8 mouse cellular contexts compared by ENCODE assay signal in the genomic region with DNA sequence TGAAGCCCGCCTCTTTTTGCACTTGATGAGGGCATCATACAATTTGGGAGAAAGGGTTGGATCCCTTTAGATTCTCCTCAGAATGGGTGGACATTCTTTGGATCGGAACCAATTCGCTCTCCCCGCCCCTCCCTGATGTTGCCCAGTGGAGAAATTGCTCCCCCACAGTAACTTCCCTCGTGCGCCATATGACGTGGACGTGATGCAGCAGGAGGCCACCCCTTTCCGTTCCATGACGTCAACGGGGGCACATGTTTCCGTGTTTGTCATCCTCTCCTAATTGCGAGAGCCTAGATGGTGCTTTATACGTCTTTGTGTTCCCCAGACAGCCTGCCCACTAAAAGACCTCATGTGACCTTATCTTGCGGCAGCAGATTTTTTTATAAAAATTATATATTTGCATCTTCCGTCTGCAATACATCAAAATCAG. TPM values are rescaled to one million over a fixed set of nuclear protein-coding genes. Genes with fewer than 3 reads are reported as not detected.
DNase-seq lines count a peak whose midpoint lies in the region; ATAC-seq lines count a peak whose summit lies in the region.

No protein-coding gene starts in this region.

- H3K4me1 ChIP-seq in intestine, embryonic 14.5 days (replicated peaks; ENCODE audit: control insufficient read depth, insufficient read depth, low read length): 0 out of 2 replicates have a peak, but pooled peaks cover 7% of the 10 kb centered on the region

- H3K9me3 ChIP-seq in intestine, embryonic 14.5 days (ENCODE audit: control insufficient read depth, low read length): no peaks in the 10 kb centered on the region

- whole genome bisulfite sequencing in intestine, embryonic 14.5 days: 4% methylated on average over 16 of the region's 16 CpGs

- intact Hi-C loops in left cerebral cortex, postnatal 25 days (cut with DNase I): loop anchor here (1.0 to 5.0 kb wide), 4 partner anchors 108 to 441 kb away; no protein-coding TSS in a partner anchor

- peak overlapping the region; percentile 71 for H3K4me2 ChIP-seq in intestine, embryonic 14.5 days (ENCODE audit: low read length)

- H3K9ac ChIP-seq in intestine, embryonic 14.5 days (ENCODE audit: low read length): peak overlapping the region; percentile 84

- H3K4me3 ChIP-seq in intestine, embryonic 14.5 days (ENCODE audit: low read depth, low read length): peak overlapping the region; percentile 78

- peak; percentile 65 for ATAC-seq in intestine, embryonic 14.5 days (replicated peaks; ENCODE audit: low FRiP score, low TSS enrichment, low read depth)

- peaks cover 10% of the 10 kb centered on the region; the same call in 1 of the 2 replicates for H3K36me3 ChIP-seq in intestine, embryonic 14.5 days (ENCODE audit: control insufficient read depth, insufficient read depth, low read length)

- peak; percentile 95 for DNase-seq in adrenal gland, adult 8-10 months
- peak; percentile 84 for DNase-seq in embryo, embryonic 11 days
- peak; percentile 77 for DNase-seq in gastrocnemius, postnatal 25 days
- peak; percentile 93 for DNase-seq in intestine, embryonic 14.5 days (ENCODE audit: low spot score)
- peak; percentile 84 to 92 for DNase-seq in left cerebral cortex, postnatal 25 days (ENCODE audit: low spot score in 2 of 2)
- DNase-seq in mesoderm, embryonic 11.5 days (ENCODE audit: low read depth, low spot score): peak; percentile 83
- peak; percentile 85 for DNase-seq in right cerebral cortex, postnatal 25 days
- peak; percentile 77 to 83 for DNase-seq in urinary bladder, postnatal 36 days (ENCODE audit: low spot score in 2 of 2)

- H3K27me3 ChIP-seq in intestine, embryonic 14.5 days (replicated peaks; ENCODE audit: control insufficient read depth, insufficient read depth, low read length): no peaks in the 10 kb centered on the region

- peak overlapping the region; percentile 94 for H3K27ac ChIP-seq in intestine, embryonic 14.5 days (ENCODE audit: low read depth)

RNA-seq across cellular contexts. Expression of a gene that starts 0.8 kb away (rescaled TPM):
- total RNA-seq in adrenal gland, adult 8-10 months (2022): 100 to 1,000 TPM; 109 to 127 (median 118) TPM
- 10 to 100 TPM; 22.8 to 23.8 TPM for total RNA-seq in gastrocnemius, postnatal 25 days (2021)
- polyA plus RNA-seq in intestine, embryonic 14.5 days (2014; fragmentation: Nextera tagmentation; extraction: Ambion mirVana): 43.5 and 54.5 TPM in 2 replicates
- total RNA-seq in left cerebral cortex, postnatal 25 days (2021): 10 to 100 TPM; 40.0 to 41.8 TPM

RNA-seq across cellular contexts. Expression of a gene that starts 0.9 kb away (rescaled TPM):
- total RNA-seq in adrenal gland, adult 8-10 months (2022): 10 to 100 TPM in 3 of 4 experiments, 1 to 10 TPM in 1; 8.9 to 14.8 (median 10.5) TPM
- total RNA-seq in gastrocnemius, postnatal 25 days (2021): 1 to 10 TPM; 2.3 to 2.8 TPM
- 7.8 and 8.5 TPM in 2 replicates for polyA plus RNA-seq in intestine, embryonic 14.5 days (2014; fragmentation: Nextera tagmentation; extraction: Ambion mirVana)
- 1 to 10 TPM; 3.0 to 3.3 TPM for total RNA-seq in left cerebral cortex, postnatal 25 days (2021)

Comparison
In these comparisons a context has a peak if more than half of its experiments do, and no peak if none do; other contexts are left out.
1. Peak in every context shown above with its lines: DNase-seq, ATAC-seq, H3K4me3 ChIP-seq and H3K27ac ChIP-seq.